Mouse (Mus musculus): Measurements from ENCODE around the gene Wfdc15b.

DNA sequence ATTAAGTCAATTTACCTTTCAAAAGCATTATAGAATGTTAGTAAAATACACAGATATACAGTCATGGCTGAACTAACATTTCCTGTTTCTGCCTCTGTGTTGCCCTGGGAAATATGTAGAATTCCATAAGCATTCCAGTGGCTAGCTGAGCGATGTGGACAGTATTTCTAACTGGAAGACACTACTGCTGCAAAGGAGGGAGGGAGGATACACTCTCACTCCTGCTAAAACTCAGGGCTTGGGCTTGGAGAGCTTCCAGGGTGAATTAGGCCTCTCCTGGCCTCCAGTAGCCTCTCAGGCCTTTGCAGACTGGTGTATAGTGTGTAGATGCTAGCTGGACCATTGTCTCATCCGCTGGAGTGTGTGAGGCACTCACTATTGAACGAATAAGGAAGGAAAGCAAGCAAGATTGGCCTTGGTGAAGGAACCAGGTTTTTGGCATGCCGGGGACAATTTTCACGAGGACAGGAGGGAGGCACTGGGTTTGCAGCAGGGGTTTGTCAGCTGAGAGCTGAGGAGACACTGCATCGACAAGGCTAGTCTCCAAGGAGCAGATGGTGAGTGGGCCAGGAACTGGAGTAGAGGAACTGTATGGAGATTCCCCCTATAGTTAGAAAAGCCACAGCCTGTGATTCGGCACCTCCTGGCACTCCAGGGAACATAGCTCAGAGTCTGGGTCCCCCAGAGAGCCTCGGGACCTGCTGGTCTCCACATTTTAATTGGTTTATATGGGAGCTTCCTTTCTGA is 46.6 kb downstream of the Wfdc15b start:
- TF ChIP-seq CTCF (IDR thresholded peaks at IDR 0.05; ENCODE audit: low read depth, low read length) = no peak
- TF ChIP-seq POLR2A (IDR thresholded peaks at IDR 0.05; ENCODE audit: borderline replicate concordance, low read depth, low read length) = no peak
